25 mouse cellular contexts compared by ENCODE assay signal in genomic region chr2:69574261-69574660, GRCm38 (mm10). TPM values are rescaled to one million over a fixed set of nuclear protein-coding genes. Genes with fewer than 3 reads are reported as not detected.
"Had no signal": no experiment of that assay in that cellular context is flagged by ENCODE, and none has a peak within 500 bp of the region (broad histone marks: within the 10 kb centered on the region; RNA-seq: fewer than 3 reads in every experiment).

No protein-coding gene starts in this region.

- ATAC-seq: inflammation-experienced regulatory T-cells, adult 6 months; intestine, embryonic 15.5 days; intestine, postnatal 0 days had no signal

- H3K36me3 ChIP-seq: heart, embryonic 13.5 days; heart, embryonic 15.5 days; hindbrain, embryonic 13.5 days; intestine, embryonic 15.5 days; limb, embryonic 10.5 days; limb, embryonic 12.5 days had no signal

- H3K4me1 ChIP-seq: heart, embryonic 13.5 days; heart, embryonic 15.5 days; hindbrain, embryonic 13.5 days; intestine, embryonic 15.5 days; limb, embryonic 10.5 days; limb, embryonic 12.5 days had no signal

- H3K9ac ChIP-seq: heart, embryonic 13.5 days; heart, embryonic 15.5 days; hindbrain, embryonic 13.5 days; intestine, embryonic 15.5 days; limb, embryonic 12.5 days had no signal

- H3K9me3 ChIP-seq: heart, embryonic 13.5 days; heart, embryonic 15.5 days; hindbrain, embryonic 13.5 days; intestine, embryonic 15.5 days; limb, embryonic 10.5 days; limb, embryonic 12.5 days had no signal

- H3K27me3 ChIP-seq: heart, embryonic 13.5 days; heart, embryonic 15.5 days; hindbrain, embryonic 13.5 days; intestine, embryonic 15.5 days had no signal

- H3K27ac ChIP-seq: heart, embryonic 13.5 days; heart, embryonic 15.5 days; hindbrain, embryonic 13.5 days; intestine, embryonic 15.5 days; layer of hippocampus, adult 2 months; left cerebral cortex, adult 2 months; limb, embryonic 10.5 days; limb, embryonic 12.5 days had no signal

- H3K4me3 ChIP-seq: heart, embryonic 13.5 days; heart, embryonic 15.5 days; hindbrain, embryonic 13.5 days; intestine, embryonic 15.5 days; layer of hippocampus, adult 2 months; left cerebral cortex, adult 2 months; limb, embryonic 10.5 days; limb, embryonic 12.5 days had no signal

- H3K4me2 ChIP-seq: heart, embryonic 11.5 days; heart, embryonic 13.5 days; heart, embryonic 15.5 days; hindbrain, embryonic 13.5 days; intestine, embryonic 15.5 days; limb, embryonic 12.5 days; liver, embryonic 11.5 days had no signal

- DNase-seq: gastrocnemius, postnatal 14 days; gastrocnemius, postnatal 36 days; heart, adult 18-20 months; heart, postnatal 14 days; heart, postnatal 36 days; kidney, adult 18-20 months; kidney, adult 8-10 months; kidney, postnatal 10 days; kidney, postnatal 25 days; kidney, postnatal 4 days; liver had no signal

RNA-seq across cellular contexts. Expression of gene Lrp2, which starts 11.6 kb away (rescaled TPM):
- total RNA-seq: gastrocnemius, adult 8-10 months; gastrocnemius, postnatal 14 days; gastrocnemius, postnatal 36 days; hematopoietic stem cell, adult 5-6 weeks had no signal
- polyA plus RNA-seq: inflammation-experienced regulatory T-cells, adult 6 months; limb, embryonic 12.5 days had no signal
